Mouse (Mus musculus): ENCODE measurements around the gene Lgals4. TPM values are rescaled to one million over a fixed set of nuclear protein-coding genes. Genes with fewer than 3 reads are reported as not detected.

Lgals4 gene
- polyA plus RNA-seq, 1 experiment from 2014 or later, result 1.9 TPM

- Histone ChIP-seq H3K9ac (ENCODE audit: low read length) (no peak overlapping the region), H3K4me1 (ENCODE audit: control insufficient read depth, insufficient read depth, low read length) (peaks cover 22% of the 10 kb centered on the region), H3K4me2 (ENCODE audit: low read depth, severe bottlenecking) (peak overlapping the region; percentile 19; the same call in 1 of the 2 replicates), H3K36me3 (ENCODE audit: control insufficient read depth, insufficient read depth, low read length) (no peaks in the 10 kb centered on the region), H3K27me3 (ENCODE audit: control insufficient read depth, insufficient read depth, low read length) (no peaks in the 10 kb centered on the region), H3K9me3 (ENCODE audit: control insufficient read depth, low read length) (no peaks in the 10 kb centered on the region), H3K27ac (replicated peaks; ENCODE audit: low read depth, low read length) (peak overlapping the region; percentile 83), H3K4me3 (ENCODE audit: low read depth, low read length) (no peak overlapping the region)
- DNase-seq (ENCODE audit: low spot score) (no peak), ATAC-seq (ENCODE audit: insufficient number of reproducible peaks, low FRiP score, low TSS enrichment, low read depth) (peak; percentile 49; the same call in 1 of the 2 replicates)
- 6% methylated on average over 10 of the region's 10 CpGs for WGBS
Measured at GRCm38 (mm10) chr7:28802846-28803588, 30.6 kb upstream of the Lgals4 start.

GRCm38 (mm10) chr7:28803756-28804155 lies 29.9 kb upstream of the Lgals4 start:
- WGBS, result 39% methylated on average over 4 of the region's 4 CpGs
- no peaks in the 10 kb centered on the region for H3K36me3 ChIP-seq (ENCODE audit: control insufficient read depth, insufficient read depth, low read length)
- H3K4me2 ChIP-seq (ENCODE audit: low read depth, severe bottlenecking), result no peak overlapping the region
- no peak overlapping the region for H3K27ac ChIP-seq (replicated peaks; ENCODE audit: low read depth, low read length)
- no peaks in the 10 kb centered on the region for H3K27me3 ChIP-seq (ENCODE audit: control insufficient read depth, insufficient read depth, low read length)
- no peaks in the 10 kb centered on the region for H3K9me3 ChIP-seq (ENCODE audit: control insufficient read depth, low read length)
- ATAC-seq (ENCODE audit: insufficient number of reproducible peaks, low FRiP score, low TSS enrichment, low read depth), result no peak
- no peak overlapping the region for H3K4me3 ChIP-seq (ENCODE audit: low read depth, low read length)
- DNase-seq (ENCODE audit: low spot score), result no peak
- no peak overlapping the region for H3K9ac ChIP-seq (ENCODE audit: low read length)
- peaks cover 26% of the 10 kb centered on the region for H3K4me1 ChIP-seq (ENCODE audit: control insufficient read depth, insufficient read depth, low read length)

GRCm38 (mm10) chr7:28806869-28807268 lies 26.8 kb upstream of the Lgals4 start:
- DNase-seq (ENCODE audit: low spot score), result no peak
- 86% methylated on average over 4 of the region's 4 CpGs for WGBS
- Histone ChIP-seq H3K36me3 (ENCODE audit: control insufficient read depth, insufficient read depth, low read length) (no peaks in the 10 kb centered on the region; the same call in 1 of the 2 replicates), H3K9me3 (ENCODE audit: control insufficient read depth, low read length) (no peaks in the 10 kb centered on the region), H3K27me3 (ENCODE audit: control insufficient read depth, insufficient read depth, low read length) (no peaks in the 10 kb centered on the region), H3K4me1 (ENCODE audit: control insufficient read depth, insufficient read depth, low read length) (peaks cover 26% of the 10 kb centered on the region), H3K9ac (ENCODE audit: low read length) (no peak overlapping the region), H3K27ac (replicated peaks; ENCODE audit: low read depth, low read length) (no peak overlapping the region), H3K4me3 (ENCODE audit: low read depth, low read length) (no peak overlapping the region), H3K4me2 (ENCODE audit: low read depth, severe bottlenecking) (no peak overlapping the region)
- ATAC-seq (ENCODE audit: insufficient number of reproducible peaks, low FRiP score, low TSS enrichment, low read depth), result no peak

GRCm38 (mm10) chr7:28807641-28808220 lies 25.9 kb upstream of the Lgals4 start:
- 52% methylated on average over 8 of the region's 8 CpGs for WGBS
- peaks cover 27% of the 10 kb centered on the region for H3K4me1 ChIP-seq (ENCODE audit: control insufficient read depth, insufficient read depth, low read length)
- peak overlapping the region; percentile 92; the same call in 1 of the 2 replicates for H3K9ac ChIP-seq (ENCODE audit: low read length)
- peaks cover 1% of the 10 kb centered on the region; the same call in 1 of the 2 replicates for H3K36me3 ChIP-seq (ENCODE audit: control insufficient read depth, insufficient read depth, low read length)
- no peak overlapping the region; the same call in 1 of the 2 replicates for H3K27ac ChIP-seq (replicated peaks; ENCODE audit: low read depth, low read length)
- H3K9me3 ChIP-seq (ENCODE audit: control insufficient read depth, low read length), result no peaks in the 10 kb centered on the region
- DNase-seq (ENCODE audit: low spot score) (no peak), ATAC-seq (ENCODE audit: insufficient number of reproducible peaks, low FRiP score, low TSS enrichment, low read depth) (no peak)
- H3K27me3 ChIP-seq (ENCODE audit: control insufficient read depth, insufficient read depth, low read length), result no peaks in the 10 kb centered on the region
- peak overlapping the region; percentile 76 for H3K4me3 ChIP-seq (ENCODE audit: low read depth, low read length)
- peak overlapping the region; percentile 97 for H3K4me2 ChIP-seq (ENCODE audit: low read depth, severe bottlenecking)

- H3K9me3 ChIP-seq (ENCODE audit: control insufficient read depth, low read length), result no peaks in the 10 kb centered on the region
- ATAC-seq (ENCODE audit: insufficient number of reproducible peaks, low FRiP score, low TSS enrichment, low read depth), result peak; percentile 4; the same call in 1 of the 2 replicates
- peak within 1 kb of the TSS; percentile 97 for H3K4me2 ChIP-seq (ENCODE audit: low read depth, severe bottlenecking)
- peaks cover 26% of the 10 kb centered on the region for H3K4me1 ChIP-seq (ENCODE audit: control insufficient read depth, insufficient read depth, low read length)
- H3K27me3 ChIP-seq (ENCODE audit: control insufficient read depth, insufficient read depth, low read length), result no peaks in the 10 kb centered on the region
- peak within 1 kb of the TSS; percentile 76 for H3K4me3 ChIP-seq (ENCODE audit: low read depth, low read length)
- 4% methylated on average over 35 of the region's 35 CpGs for WGBS
- H3K36me3 ChIP-seq (ENCODE audit: control insufficient read depth, insufficient read depth, low read length), result peaks cover 8% of the 10 kb centered on the region
- H3K9ac ChIP-seq (ENCODE audit: low read length), result peak within 1 kb of the TSS; percentile 92
- peak within 1 kb of the TSS; percentile 99 for H3K27ac ChIP-seq (replicated peaks; ENCODE audit: low read depth, low read length)
- DNase-seq (ENCODE audit: low spot score), result no peak
Measured at GRCm38 (mm10) chr7:28808221-28808941, 25.3 kb upstream of the Lgals4 start, which contains the start of gene Hnrnpl. TSS of gene Hnrnpl (plus strand) at chr7:28808541.

- WGBS, result under 1% methylated on average over 29 of the region's 32 CpGs
- H3K4me3 ChIP-seq (ENCODE audit: low read depth, low read length), result peak overlapping the region; percentile 76
- H3K27ac ChIP-seq (replicated peaks; ENCODE audit: low read depth, low read length), result peak overlapping the region; percentile 99
- H3K27me3 ChIP-seq (ENCODE audit: control insufficient read depth, insufficient read depth, low read length), result no peaks in the 10 kb centered on the region
- peaks cover 14% of the 10 kb centered on the region for H3K36me3 ChIP-seq (ENCODE audit: control insufficient read depth, insufficient read depth, low read length)
- peak; percentile 66 for ATAC-seq (ENCODE audit: insufficient number of reproducible peaks, low FRiP score, low TSS enrichment, low read depth)
- H3K9ac ChIP-seq (ENCODE audit: low read length), result peak overlapping the region; percentile 92
- H3K9me3 ChIP-seq (ENCODE audit: control insufficient read depth, low read length), result no peaks in the 10 kb centered on the region
- H3K4me2 ChIP-seq (ENCODE audit: low read depth, severe bottlenecking), result peak overlapping the region; percentile 97
- peaks cover 22% of the 10 kb centered on the region for H3K4me1 ChIP-seq (ENCODE audit: control insufficient read depth, insufficient read depth, low read length)
- DNase-seq (ENCODE audit: low spot score), result peak; percentile 95
Measured at GRCm38 (mm10) chr7:28808957-28809393, 24.7 kb upstream of the Lgals4 start.

- peak overlapping the region; percentile 97 for H3K4me2 ChIP-seq (ENCODE audit: low read depth, severe bottlenecking)
- H3K27ac ChIP-seq (replicated peaks; ENCODE audit: low read depth, low read length), result peak overlapping the region; percentile 99
- under 1% methylated on average over 35 of the region's 35 CpGs for WGBS
- peak overlapping the region; percentile 76 for H3K4me3 ChIP-seq (ENCODE audit: low read depth, low read length)
- peak overlapping the region; percentile 92 for H3K9ac ChIP-seq (ENCODE audit: low read length)
- no peaks in the 10 kb centered on the region for H3K9me3 ChIP-seq (ENCODE audit: control insufficient read depth, low read length)
- no peaks in the 10 kb centered on the region for H3K27me3 ChIP-seq (ENCODE audit: control insufficient read depth, insufficient read depth, low read length)
- ATAC-seq (ENCODE audit: insufficient number of reproducible peaks, low FRiP score, low TSS enrichment, low read depth) (peak; percentile 14; the same call in 1 of the 2 replicates), DNase-seq (ENCODE audit: low spot score) (no peak)
- peaks cover 20% of the 10 kb centered on the region for H3K4me1 ChIP-seq (ENCODE audit: control insufficient read depth, insufficient read depth, low read length)
- peaks cover 16% of the 10 kb centered on the region for H3K36me3 ChIP-seq (ENCODE audit: control insufficient read depth, insufficient read depth, low read length)
Measured at GRCm38 (mm10) chr7:28809401-28810089, 24.1 kb upstream of the Lgals4 start.
